Mouse (Mus musculus) T-helper 17 cell (primary cell): ENCODE data around the gene Cacna1h.

Source experiments
- in situ Hi-C, 2 experiments: fragments of 300-600 bp; cut with MboI, MseI; formaldehyde crosslinking; loops; 1 replicate in 1 of 2; 2 replicates in 1 of 2; pipeline ENCODE4 v1.15.1; 2025; ENCODE audit warnings: high pct_unique_total_duplicates in 2 of 2

Cacna1h gene

GRCm38 (mm10) chr17:25338218-25338617 lies 95.4 kb downstream of the Cacna1h start:
- in situ Hi-C loops = no loop called here

GRCm38 (mm10) chr17:25333943-25334342 lies 99.6 kb downstream of the Cacna1h start:
- in situ Hi-C loops = no loop called here

- in situ Hi-C loops = no loop called here
Observed at GRCm38 (mm10) chr17:25332321-25332720, 101.3 kb downstream of the Cacna1h start.
